In genomic region chr9:114015724-114016123, GRCm38 (mm10) we compare ENCODE assay signal across 12 mouse cellular contexts. TPM values are rescaled to one million over a fixed set of nuclear protein-coding genes. Genes with fewer than 3 reads are reported as not detected.
A peak's percentile ranks its signal among the peaks of the same experiment; 100 is the strongest.
DNase-seq lines count a peak whose midpoint lies in the region; ATAC-seq and TF ChIP-seq lines count a peak whose summit lies in the region.
"Had no signal": no experiment of that assay in that cellular context is flagged by ENCODE, and none has a peak within 500 bp of the region (broad histone marks: within the 10 kb centered on the region; RNA-seq: fewer than 3 reads in every experiment).

No protein-coding gene starts in this region.

- no peak for ATAC-seq in stomach, postnatal 0 days (ENCODE audit: low FRiP score, low TSS enrichment)
- ATAC-seq: intestine, embryonic 16.5 days had no signal

- H3K4me2 ChIP-seq in stomach, postnatal 0 days (replicated peaks; ENCODE audit: low read depth), result no peak overlapping the region
- H3K4me2 ChIP-seq: heart, embryonic 12.5 days; neural tube, embryonic 15.5 days had no signal

- peak; percentile 34; the same call in 1 of the 2 replicates for TF ChIP-seq CTCF in stomach, postnatal 0 days (IDR thresholded peaks at IDR 0.05; ENCODE audit: low read depth)

- DNase-seq in heart, postnatal 4 days, result peak; percentile 14
- DNase-seq in heart, adult 18-20 months, result no peak
- peak; percentile 17 for DNase-seq in spleen, adult 12 weeks (ENCODE audit: low spot score)
- DNase-seq in spleen, postnatal 36 days (ENCODE audit: low spot score in 2 of 2), result no peak
- DNase-seq in c-Kit-positive CD71-positive TER-119-positive erythroid progenitor cells, embryonic 14.5 days (ENCODE audit: low spot score), result peak; percentile 26
- no peak for DNase-seq in stomach, postnatal 0 days (ENCODE audit: low spot score)
- DNase-seq in frontal cortex, adult 2 months (ENCODE audit: extremely low spot score in 1 of 2, low spot score in 1 of 2), result no peak
- no peak for DNase-seq in embryonic facial prominence, embryonic 10.5 days (ENCODE audit: low spot score)
- DNase-seq: embryo, embryonic 11 days had no signal

- 93% methylated on average over 4 of the region's 4 CpGs for WGBS in stomach, postnatal 0 days
- WGBS in embryonic facial prominence, embryonic 10.5 days, result 90% methylated on average over 4 of the region's 4 CpGs

- no peaks in the 10 kb centered on the region for H3K36me3 ChIP-seq in stomach, postnatal 0 days (ENCODE audit: control insufficient read depth, insufficient read depth, low read length)
- H3K36me3 ChIP-seq in embryonic facial prominence, embryonic 10.5 days (replicated peaks), result peaks cover 2% of the 10 kb centered on the region; the same call in 1 of the 2 replicates
- H3K36me3 ChIP-seq: heart, embryonic 12.5 days had no signal

- no peaks in the 10 kb centered on the region for H3K27me3 ChIP-seq in stomach, postnatal 0 days (ENCODE audit: control insufficient read depth, insufficient read depth, low read length)
- no peaks in the 10 kb centered on the region for H3K27me3 ChIP-seq in embryonic facial prominence, embryonic 10.5 days (replicated peaks; ENCODE audit: low read depth, poor library complexity, severe bottlenecking)
- H3K27me3 ChIP-seq: heart, embryonic 12.5 days; neural tube, embryonic 15.5 days had no signal

- H3K9me3 ChIP-seq in stomach, postnatal 0 days (ENCODE audit: control insufficient read depth, low read length), result no peaks in the 10 kb centered on the region
- H3K9me3 ChIP-seq in embryonic facial prominence, embryonic 10.5 days, result peaks cover 3% of the 10 kb centered on the region; the same call in 1 of the 2 replicates
- H3K9me3 ChIP-seq: heart, embryonic 12.5 days; neural tube, embryonic 15.5 days had no signal

- H3K9ac ChIP-seq in stomach, postnatal 0 days (ENCODE audit: low read length), result no peak overlapping the region
- H3K9ac ChIP-seq: heart, embryonic 12.5 days; neural tube, embryonic 15.5 days had no signal

- H3K4me1 ChIP-seq in stomach, postnatal 0 days (replicated peaks; ENCODE audit: control insufficient read depth, insufficient read depth), result no peaks in the 10 kb centered on the region
- H3K4me1 ChIP-seq in embryonic facial prominence, embryonic 10.5 days, result no peaks in the 10 kb centered on the region
- H3K4me1 ChIP-seq: heart, embryonic 12.5 days; neural tube, embryonic 15.5 days had no signal

- H3K4me3 ChIP-seq in stomach, postnatal 0 days (ENCODE audit: low read depth, low read length), result no peak overlapping the region
- no peak overlapping the region for H3K4me3 ChIP-seq in embryonic facial prominence, embryonic 10.5 days
- H3K4me3 ChIP-seq: heart, embryonic 12.5 days; neural tube, embryonic 15.5 days had no signal

- no peak for TF ChIP-seq EP300 in stomach, postnatal 0 days (optimal IDR thresholded peaks at IDR 0.05)

- H3K27ac ChIP-seq in stomach, postnatal 0 days (replicated peaks), result no peak overlapping the region
- no peak overlapping the region for H3K27ac ChIP-seq in embryonic facial prominence, embryonic 10.5 days (replicated peaks)
- H3K27ac ChIP-seq: neural tube, embryonic 15.5 days had no signal

RNA-seq across cellular contexts. Expression of gene Fbxl2, which starts 30.3 kb away (rescaled TPM):
- 1 to 10 TPM; 3.3 to 3.6 TPM for total RNA-seq in heart, postnatal 4 days (2021)
- 1 to 10 TPM in 1 of 2 experiments, under 1 TPM in 1; 0.62 to 1.2 TPM for total RNA-seq in heart, adult 18-20 months (2021)
- 0.90 and 1.5 TPM in 2 replicates for polyA plus RNA-seq in stomach, postnatal 0 days (2015; fragmentation: Nextera tagmentation; extraction: Ambion mirVana)
- 46.9 and 50.3 TPM in 2 replicates for polyA plus RNA-seq in frontal cortex, adult 2 months (2012; rRNA removed)
- 5.9 and 6.1 TPM in 2 replicates for polyA plus RNA-seq in embryonic facial prominence, embryonic 10.5 days (2016; fragmentation: Nextera tagmentation; extraction: Ambion mirVana)

RNA-seq across cellular contexts. Expression of gene Susd5, which starts 41.2 kb away (rescaled TPM):
- total RNA-seq in heart, postnatal 4 days (2021), result under 1 TPM; 0.52 to 0.69 TPM
- total RNA-seq in heart, adult 18-20 months (2021), result 1 to 10 TPM; 1.1 to 1.2 TPM
- 0.23 and 0.29 TPM in 2 replicates for polyA plus RNA-seq in stomach, postnatal 0 days (2015; fragmentation: Nextera tagmentation; extraction: Ambion mirVana)
- 2.8 and 3.4 TPM in 2 replicates for polyA plus RNA-seq in frontal cortex, adult 2 months (2012; rRNA removed)
- 0.77 and 0.80 TPM in 2 replicates for polyA plus RNA-seq in embryonic facial prominence, embryonic 10.5 days (2016; fragmentation: Nextera tagmentation; extraction: Ambion mirVana)

Comparison
In these comparisons a context has a peak if more than half of its experiments do, and no peak if none do; other contexts are left out.
1. DNase-seq: peak in heart, postnatal 4 days (single experiment), spleen, adult 12 weeks (single experiment) and c-Kit-positive CD71-positive TER-119-positive erythroid progenitor cells, embryonic 14.5 days (single experiment); none in heart, adult 18-20 months (0 of 2), spleen, postnatal 36 days (0 of 2), stomach, postnatal 0 days (single experiment), frontal cortex, adult 2 months (0 of 2) and embryonic facial prominence, embryonic 10.5 days (single experiment).